Comparison of ENCODE assay signal across 11 mouse cellular contexts in the genomic region with DNA sequence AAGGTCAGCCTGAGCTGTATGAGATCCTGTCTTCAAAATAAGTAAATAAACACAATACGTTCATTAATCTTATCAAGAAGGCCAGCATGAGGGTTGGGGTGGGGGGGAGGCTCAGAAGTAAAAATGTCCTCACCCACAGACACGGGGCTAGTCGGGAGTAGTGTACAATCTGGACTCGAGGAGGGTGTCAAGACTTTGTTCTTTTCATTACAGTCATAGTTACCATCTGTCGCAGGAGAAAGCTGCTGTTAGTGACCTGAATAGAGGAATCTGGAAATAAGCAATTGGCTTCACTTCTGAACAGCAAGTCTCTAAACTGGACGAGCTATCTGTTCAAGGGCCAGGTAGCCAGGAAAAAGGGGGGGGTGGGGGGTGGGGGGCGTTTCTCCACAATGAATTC. TPM values are rescaled to one million over a fixed set of nuclear protein-coding genes. Genes with fewer than 3 reads are reported as not detected.
DNase-seq lines count a peak whose midpoint lies in the region; ATAC-seq and TF ChIP-seq lines count a peak whose summit lies in the region.
"Had no signal": no experiment of that assay in that cellular context is flagged by ENCODE, and none has a peak within 500 bp of the region (broad histone marks: within the 10 kb centered on the region; RNA-seq: fewer than 3 reads in every experiment).

No protein-coding gene starts in this region.

- no peak overlapping the region for H3K27ac ChIP-seq in heart, embryonic 12.5 days (ENCODE audit: poor library complexity, severe bottlenecking)
- H3K27ac ChIP-seq in embryonic facial prominence, embryonic 10.5 days (replicated peaks), result peak overlapping the region; percentile 97
- no peak overlapping the region for H3K27ac ChIP-seq in hindbrain, postnatal 0 days
- no peak overlapping the region for H3K27ac ChIP-seq in cerebellum, adult 2 months (ENCODE audit: insufficient read depth, low read length)

- H3ac ChIP-seq in myocyte (ENCODE audit: control insufficient read depth, insufficient read length), result no peak overlapping the region

- no peaks in the 10 kb centered on the region for H3K36me3 ChIP-seq in heart, embryonic 12.5 days
- H3K36me3 ChIP-seq in embryonic facial prominence, embryonic 10.5 days (replicated peaks), result no peaks in the 10 kb centered on the region
- H3K36me3 ChIP-seq in hindbrain, postnatal 0 days (ENCODE audit: insufficient read depth, low read length), result no peaks in the 10 kb centered on the region
- H3K36me3 ChIP-seq in myocyte (ENCODE audit: control insufficient read depth, insufficient read depth), result no peaks in the 10 kb centered on the region

- H3K27me3 ChIP-seq in heart, embryonic 12.5 days (replicated peaks), result no peaks in the 10 kb centered on the region
- no peaks in the 10 kb centered on the region for H3K27me3 ChIP-seq in embryonic facial prominence, embryonic 10.5 days (replicated peaks; ENCODE audit: low read depth, poor library complexity, severe bottlenecking)
- no peaks in the 10 kb centered on the region for H3K27me3 ChIP-seq in hindbrain, postnatal 0 days (ENCODE audit: insufficient read depth, low read length)
- H3K27me3 ChIP-seq in myocyte (ENCODE audit: control insufficient read depth, insufficient read depth, insufficient read length), result peaks cover 22% of the 10 kb centered on the region
- no peaks in the 10 kb centered on the region for H3K27me3 ChIP-seq in cerebellum, adult 2 months (ENCODE audit: control insufficient read depth, insufficient read depth, low read length)

- peak overlapping the region; percentile 99; the same call in 1 of the 2 replicates for H3K4me3 ChIP-seq in heart, embryonic 12.5 days
- H3K4me3 ChIP-seq in embryonic facial prominence, embryonic 10.5 days, result peak overlapping the region; percentile 79
- peak overlapping the region; percentile 93; the same call in 1 of the 2 replicates for H3K4me3 ChIP-seq in hindbrain, postnatal 0 days (ENCODE audit: low read length)
- peak overlapping the region; percentile 33 for H3K4me3 ChIP-seq in myocyte
- H3K4me3 ChIP-seq in cerebellum, adult 2 months (replicated peaks; ENCODE audit: insufficient read depth, low read depth, low read length), result no peak overlapping the region

- H3K9ac ChIP-seq in heart, embryonic 12.5 days, result no peak overlapping the region; the same call in 1 of the 2 replicates
- no peak overlapping the region for H3K9ac ChIP-seq in hindbrain, postnatal 0 days (replicated peaks; ENCODE audit: low read length)

- DNase-seq in heart, adult 9 months (ENCODE audit: low spot score in 2 of 2), result no peak
- DNase-seq in embryonic facial prominence, embryonic 10.5 days (ENCODE audit: low spot score), result no peak
- DNase-seq in hindbrain, postnatal 0 days (ENCODE audit: low spot score), result no peak
- no peak for DNase-seq in right cerebral cortex, postnatal 10 days (ENCODE audit: low spot score in 2 of 2)
- DNase-seq in cerebellum, adult 2 months, result no peak
- no peak for DNase-seq in c-Kit-positive CD71-positive TER-119-positive erythroid progenitor cells, embryonic 14.5 days (ENCODE audit: low spot score)
- DNase-seq: B cell, adult 2 months; lung, postnatal 36 days; spleen, adult 18-20 months had no signal

- ATAC-seq in heart, embryonic 12.5 days (ENCODE audit: insufficient number of reproducible peaks, low FRiP score), result no peak
- ATAC-seq in hindbrain, postnatal 0 days, result no peak

- peaks cover 32% of the 10 kb centered on the region for H3K4me1 ChIP-seq in heart, embryonic 12.5 days (replicated peaks)
- peaks cover 44% of the 10 kb centered on the region for H3K4me1 ChIP-seq in embryonic facial prominence, embryonic 10.5 days
- peaks cover 3% of the 10 kb centered on the region; the same call in 1 of the 2 replicates for H3K4me1 ChIP-seq in hindbrain, postnatal 0 days (ENCODE audit: insufficient read depth, low read length)
- H3K4me1 ChIP-seq in cerebellum, adult 2 months (ENCODE audit: control insufficient read depth, insufficient read depth, low read length), result no peaks in the 10 kb centered on the region

- no peaks in the 10 kb centered on the region for H3K79me2 ChIP-seq in myocyte (ENCODE audit: control insufficient read depth, insufficient read depth)

- TF ChIP-seq CTCF in hindbrain, postnatal 0 days (IDR thresholded peaks at IDR 0.05; ENCODE audit: low read depth), result no peak
- no peak for TF ChIP-seq CTCF in cerebellum, adult 2 months (IDR thresholded peaks at IDR 0.05; ENCODE audit: borderline replicate concordance, insufficient read depth, low read depth, low read length)

- H3K4me2 ChIP-seq in heart, embryonic 12.5 days, result peak overlapping the region; percentile 97
- H3K4me2 ChIP-seq in hindbrain, postnatal 0 days (ENCODE audit: low read depth, low read length), result peak overlapping the region; percentile 99
- H3K4me2 ChIP-seq in myocyte (ENCODE audit: low read depth), result peak overlapping the region; percentile 95

- no peaks in the 10 kb centered on the region for H3K9me3 ChIP-seq in heart, embryonic 12.5 days (replicated peaks)
- no peaks in the 10 kb centered on the region for H3K9me3 ChIP-seq in embryonic facial prominence, embryonic 10.5 days
- H3K9me3 ChIP-seq in hindbrain, postnatal 0 days (ENCODE audit: low read length), result no peaks in the 10 kb centered on the region

- WGBS in heart, embryonic 12.5 days, result 48% methylated on average over 7 of the region's 7 CpGs
- 59% methylated on average over 7 of the region's 7 CpGs for WGBS in embryonic facial prominence, embryonic 10.5 days
- WGBS in hindbrain, postnatal 0 days, result 33% methylated on average over 7 of the region's 7 CpGs
- WGBS in cerebellum, adult 2 months, result 26% methylated on average over 7 of the region's 7 CpGs

- no peak for TF ChIP-seq POLR2A in myocyte (IDR thresholded peaks at IDR 0.05; ENCODE audit: insufficient read length, low read depth)
- TF ChIP-seq POLR2A in cerebellum, adult 2 months (IDR thresholded peaks at IDR 0.05; ENCODE audit: borderline replicate concordance, insufficient read depth, low read length), result no peak

TF ChIP-seq in myocyte, 11 proteins besides CTCF, POLR2A, EP300 and RAD21:
- TF ChIP-seq USF1 (IDR thresholded peaks at IDR 0.05; ENCODE audit: low read depth) (no peak), POLR2AphosphoS2 (IDR thresholded peaks at IDR 0.05; ENCODE audit: insufficient read length, low read depth) (no peak), REST (IDR thresholded peaks at IDR 0.05; ENCODE audit: insufficient read depth, insufficient read length) (no peak), TCF12 (IDR thresholded peaks at IDR 0.05; ENCODE audit: insufficient read depth, poor library complexity, severe bottlenecking) (no peak), TCF3 (IDR thresholded peaks at IDR 0.05; ENCODE audit: insufficient read length, low read depth) (no peak), SRF (IDR thresholded peaks at IDR 0.05; ENCODE audit: control insufficient read depth, insufficient read length, low read depth) (no peak)
TF ChIP-seq in myocyte: peak in this region for 0.

RNA-seq across cellular contexts. Expression of a gene that starts 0.8 kb away (rescaled TPM):
- polyA plus RNA-seq in heart, embryonic 12.5 days (2016; fragmentation: Nextera tagmentation; extraction: Ambion mirVana), result 12.8 and 14.6 TPM in 2 replicates
- 17.4 and 19.3 TPM in 2 replicates for polyA plus RNA-seq in embryonic facial prominence, embryonic 10.5 days (2016; fragmentation: Nextera tagmentation; extraction: Ambion mirVana)
- total RNA-seq in hindbrain, postnatal 0 days (2014; rRNA removed), result 4.0 and 6.1 TPM in 2 replicates
- polyA plus RNA-seq in hindbrain, postnatal 0 days (2015; fragmentation: Nextera tagmentation; extraction: Ambion mirVana), result 3.4 and 4.0 TPM in 2 replicates
- 0.61 TPM for polyA plus RNA-seq in myocyte (2012; fragmentation: generic; extraction: Trizol)
- polyA plus RNA-seq in cerebellum, adult 2 months (2012; rRNA removed), result 8.3 and 9.8 TPM in 2 replicates

RNA-seq across cellular contexts. Expression of a gene that starts 23.1 kb away (rescaled TPM):
- not detected in 2 replicates for polyA plus RNA-seq in heart, embryonic 12.5 days (2016; fragmentation: Nextera tagmentation; extraction: Ambion mirVana)
- polyA plus RNA-seq in embryonic facial prominence, embryonic 10.5 days (2016; fragmentation: Nextera tagmentation; extraction: Ambion mirVana), result not detected in 2 replicates
- total RNA-seq in hindbrain, postnatal 0 days (2014; rRNA removed), result not detected in 2 replicates
- not detected in 2 replicates for polyA plus RNA-seq in hindbrain, postnatal 0 days (2015; fragmentation: Nextera tagmentation; extraction: Ambion mirVana)
- polyA plus RNA-seq in myocyte (2012; fragmentation: generic; extraction: Trizol), result not detected
- not detected in 2 replicates for polyA plus RNA-seq in cerebellum, adult 2 months (2012; rRNA removed)

RNA-seq across cellular contexts. Expression of a gene that starts 34.5 kb away (rescaled TPM):
- not detected in 2 replicates for polyA plus RNA-seq in heart, embryonic 12.5 days (2016; fragmentation: Nextera tagmentation; extraction: Ambion mirVana)
- polyA plus RNA-seq in embryonic facial prominence, embryonic 10.5 days (2016; fragmentation: Nextera tagmentation; extraction: Ambion mirVana), result not detected in 2 replicates
- total RNA-seq in hindbrain, postnatal 0 days (2014; rRNA removed), result not detected in 2 replicates
- not detected in 2 replicates for polyA plus RNA-seq in hindbrain, postnatal 0 days (2015; fragmentation: Nextera tagmentation; extraction: Ambion mirVana)
- polyA plus RNA-seq in myocyte (2012; fragmentation: generic; extraction: Trizol), result not detected
- not detected in 2 replicates for polyA plus RNA-seq in cerebellum, adult 2 months (2012; rRNA removed)

RNA-seq across cellular contexts. Expression of a gene that starts 50.8 kb away (rescaled TPM):
- not detected in 2 replicates for polyA plus RNA-seq in heart, embryonic 12.5 days (2016; fragmentation: Nextera tagmentation; extraction: Ambion mirVana)
- polyA plus RNA-seq in embryonic facial prominence, embryonic 10.5 days (2016; fragmentation: Nextera tagmentation; extraction: Ambion mirVana), result not detected in 2 replicates
- not detected in 2 replicates for total RNA-seq in hindbrain, postnatal 0 days (2014; rRNA removed)
- not detected in 2 replicates for polyA plus RNA-seq in hindbrain, postnatal 0 days (2015; fragmentation: Nextera tagmentation; extraction: Ambion mirVana)
- polyA plus RNA-seq in myocyte (2012; fragmentation: generic; extraction: Trizol), result not detected
- not detected in 2 replicates for polyA plus RNA-seq in cerebellum, adult 2 months (2012; rRNA removed)
